Mouse (Mus musculus) layer of hippocampus, postnatal 36 days (tissue): ENCODE data around the gene Hexdc. TPM values are rescaled to one million over a fixed set of nuclear protein-coding genes. Genes with fewer than 3 reads are reported as not detected.

Source experiments
- DNase-seq, 2 experiments: peaks; one replicate each; pipeline ENCODE4 v3.0.0; 2022
- total RNA-seq, 2 experiments: library from RNA; stranded (reverse); gene quantifications; 2 replicates each; pipeline ENCODE4 v1.2.3; 2021

Hexdc gene
- total RNA-seq, 2 experiments from 2014 or later, result 16.7 to 20.2 TPM

DNA sequence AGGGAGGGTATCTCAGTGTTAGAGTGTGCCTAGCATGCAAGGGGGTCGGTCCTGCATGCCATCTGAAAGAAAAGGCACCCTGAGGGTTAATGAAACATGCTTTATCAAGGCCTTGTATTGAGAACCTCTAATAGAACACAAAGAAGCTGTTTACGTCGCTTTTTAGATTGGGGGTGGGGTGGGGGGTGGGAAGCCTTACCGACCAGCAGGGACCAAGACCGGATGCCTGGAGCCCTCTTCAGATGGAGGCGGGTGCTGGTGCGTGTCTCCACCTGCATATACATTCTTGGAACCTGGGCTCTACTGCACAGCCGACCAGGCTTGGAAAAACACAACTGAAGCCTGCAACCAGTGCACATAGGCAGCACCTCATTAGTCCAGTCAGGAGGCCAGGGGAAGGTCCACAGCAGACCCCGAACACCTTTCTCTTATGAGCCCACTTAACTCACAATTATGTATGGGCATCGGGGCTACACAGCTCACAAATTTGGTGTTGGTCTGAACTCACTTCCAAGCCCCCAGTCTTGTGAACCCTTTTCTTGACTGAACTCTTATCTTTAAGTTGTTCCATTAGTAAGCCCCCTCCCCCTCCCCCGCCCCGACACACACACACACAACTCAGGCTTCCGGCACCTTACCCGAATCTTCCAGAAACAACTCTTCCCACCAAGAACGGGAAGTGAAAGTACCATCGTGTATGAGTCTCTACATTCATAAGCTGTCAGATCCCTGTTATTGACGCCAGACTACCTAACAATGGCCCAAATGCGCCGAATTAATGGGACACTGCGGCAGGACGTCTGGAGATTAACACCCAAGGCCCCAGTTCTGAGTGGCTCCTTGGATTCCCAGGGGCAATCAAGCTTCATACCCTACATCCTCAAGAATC, 24.1 kb downstream of the Hexdc start:
- DNase-seq, result no peak

DNA sequence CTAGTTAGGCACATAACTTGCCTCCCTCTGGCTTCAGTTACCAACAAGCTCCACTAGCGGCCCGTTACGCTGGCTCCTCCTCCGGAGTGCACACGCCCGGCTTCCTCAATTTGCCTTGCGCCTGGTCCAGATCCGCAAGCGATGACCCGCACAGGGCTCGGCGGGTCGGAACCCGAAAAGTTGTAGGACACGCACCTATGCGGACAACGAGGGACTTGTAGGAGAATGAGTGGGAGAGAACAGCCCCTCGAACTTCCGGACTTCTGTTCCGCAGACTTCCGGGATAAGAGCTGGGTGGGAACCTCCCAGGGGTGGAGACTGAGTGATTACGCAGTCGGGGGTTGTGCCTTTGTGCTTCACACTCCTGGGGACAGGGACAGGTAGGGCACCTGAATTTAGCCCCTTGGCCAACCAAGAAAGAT, 24.8 kb downstream of the Hexdc start, which contains the start of gene Cybc1:
TSS of gene Cybc1 (minus strand) at position 305 of the 422 bp plus-strand sequence.
- peak; percentile 74 to 76 for DNase-seq

DNA sequence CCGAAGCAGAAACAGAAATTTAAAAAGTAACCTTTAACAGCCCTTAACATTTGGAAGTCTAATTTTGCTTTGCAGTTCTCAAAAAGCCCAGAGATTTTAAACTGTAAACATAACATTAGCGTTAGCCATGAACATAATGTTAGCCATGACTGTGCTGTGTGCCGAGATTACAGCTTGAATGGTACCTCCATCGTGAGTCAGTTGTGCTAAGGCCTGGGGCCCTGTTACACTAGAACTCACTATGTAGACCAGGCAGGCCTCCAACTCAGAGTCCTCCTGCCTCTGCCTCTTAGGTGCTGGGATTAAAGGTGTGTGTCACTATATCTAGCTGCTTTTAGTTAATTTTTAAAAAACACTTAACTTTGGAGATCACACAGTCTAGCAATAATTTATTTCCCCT, 27.0 kb downstream of the Hexdc start:
- DNase-seq, result no peak

DNA sequence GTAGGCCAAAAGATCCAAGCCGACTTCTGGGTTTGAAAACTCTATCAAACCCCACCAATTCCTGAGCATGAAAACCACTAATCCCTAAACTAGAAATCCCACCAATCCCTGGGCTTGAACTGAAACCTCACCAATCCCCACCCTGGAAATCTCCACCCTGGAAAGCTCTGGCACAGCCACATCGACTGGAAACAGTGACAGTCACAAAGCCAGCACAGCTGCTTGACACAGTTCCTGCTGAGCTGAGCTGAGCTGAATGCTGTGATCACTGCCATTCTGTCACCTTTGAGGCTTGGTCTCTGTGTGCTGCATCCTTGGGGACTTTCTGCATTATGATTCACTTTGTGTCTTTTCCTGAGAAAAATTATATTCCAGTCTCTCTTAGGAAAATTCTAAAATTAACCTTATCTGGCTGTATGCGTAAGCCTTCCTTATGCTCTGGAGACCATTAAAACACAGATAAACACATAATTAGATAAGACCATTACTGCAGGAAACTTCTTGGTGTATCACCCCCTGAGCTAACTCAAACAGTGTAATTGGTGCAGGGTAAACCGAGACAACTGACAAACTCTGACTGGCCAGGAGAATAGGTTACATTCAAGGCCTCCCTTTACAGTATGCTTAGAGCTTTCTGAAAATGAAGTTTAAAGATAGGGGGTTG, 27.5 kb downstream of the Hexdc start:
- no peak for DNase-seq

DNA sequence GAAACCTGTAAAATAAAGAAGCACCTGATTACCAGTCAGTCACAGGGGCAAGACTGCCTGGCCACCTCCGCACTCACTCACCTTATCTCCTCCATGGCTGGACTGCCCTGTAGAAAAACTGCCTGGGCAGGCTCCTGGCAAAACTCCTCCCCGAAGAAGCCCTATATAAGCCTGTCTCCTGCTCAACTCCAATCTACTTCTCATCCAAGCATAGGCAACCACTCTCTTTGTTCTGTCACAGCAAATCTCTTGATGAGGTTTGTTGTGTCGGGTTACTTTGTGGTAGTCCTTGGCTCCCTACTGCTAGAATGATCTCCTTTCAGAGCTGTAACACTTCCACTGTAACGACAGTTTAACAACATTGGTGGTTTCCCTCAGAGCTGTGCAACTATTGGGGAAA, 28.5 kb downstream of the Hexdc start:
- DNase-seq, result no peak

DNA sequence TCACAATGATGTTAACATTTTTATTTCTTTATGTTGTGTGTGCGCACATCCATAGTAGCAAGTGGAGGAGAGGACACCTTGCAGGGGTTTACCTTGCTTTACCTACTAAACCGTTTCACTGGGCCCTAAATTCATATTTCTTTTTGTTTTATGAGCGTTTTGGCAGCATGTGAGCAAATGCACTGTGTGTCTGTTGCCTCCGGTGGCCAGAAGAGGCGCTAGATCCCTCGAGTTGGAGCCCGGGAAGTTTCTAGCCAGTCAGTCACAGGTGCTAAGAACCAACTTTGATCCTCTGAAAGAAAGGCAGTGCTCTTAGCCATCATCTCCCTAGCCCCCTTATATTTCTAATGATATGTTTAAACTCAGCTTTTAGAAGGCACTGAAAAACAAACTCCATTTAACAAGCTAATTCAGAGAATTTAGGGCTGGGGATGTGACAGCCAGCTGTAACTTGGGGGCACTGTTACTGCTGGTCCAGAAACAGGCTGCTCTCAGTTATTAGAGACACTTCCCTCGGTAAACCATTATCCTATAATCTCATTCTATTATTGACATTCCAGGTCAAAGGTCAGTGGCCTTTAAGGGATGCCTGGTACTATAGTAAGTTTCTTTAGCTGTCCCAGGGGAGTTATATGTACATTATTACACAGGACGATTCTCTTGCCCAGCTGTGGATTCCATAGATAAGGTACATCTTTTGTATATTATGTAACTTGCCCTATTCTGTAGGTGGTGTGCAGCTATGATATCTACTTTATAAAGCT, 31.4 kb downstream of the Hexdc start:
- DNase-seq, result no peak

DNA sequence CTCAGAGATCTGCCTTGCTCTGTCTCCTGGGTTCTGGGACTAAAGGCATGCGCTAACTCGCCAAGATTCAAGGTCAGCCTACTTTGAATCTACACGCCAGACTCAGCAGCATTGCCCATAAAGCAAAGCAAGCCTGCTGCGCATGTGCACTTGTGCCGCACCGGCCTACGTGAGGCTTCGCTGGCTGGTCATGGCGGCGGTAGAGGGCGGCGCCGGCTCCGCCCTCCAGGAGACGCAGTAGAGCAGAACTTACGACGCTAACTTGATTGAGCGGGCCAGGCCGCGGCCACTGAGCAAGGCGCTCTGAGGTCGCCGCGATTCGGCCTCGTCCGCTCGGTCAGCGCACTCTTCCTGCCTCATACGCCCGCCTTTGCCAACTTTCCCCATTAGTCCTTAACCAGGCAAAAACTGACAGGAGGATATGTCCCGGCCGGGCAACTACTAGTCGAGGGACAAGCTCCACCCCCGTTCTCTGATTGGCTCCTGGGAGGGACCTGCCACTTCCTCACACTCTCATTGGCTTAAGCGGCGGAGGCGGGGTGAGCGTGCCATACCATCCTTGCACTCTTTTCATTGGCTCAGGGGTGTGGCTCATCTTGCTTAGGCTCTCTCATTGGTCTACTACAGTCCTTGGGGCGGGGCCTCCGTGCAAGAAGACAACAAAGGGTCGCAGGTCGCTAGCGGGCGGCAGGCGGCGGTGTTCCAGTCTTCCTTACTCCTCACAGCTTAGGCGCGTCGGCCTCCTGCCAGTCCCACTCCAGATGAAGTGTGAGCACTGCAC, 32.5 kb downstream of the Hexdc start, which contains the start of gene Narf:
TSS of gene Narf (plus strand) at position 690 of the 781 bp plus-strand sequence.
- DNase-seq, result peak; percentile 99

DNA sequence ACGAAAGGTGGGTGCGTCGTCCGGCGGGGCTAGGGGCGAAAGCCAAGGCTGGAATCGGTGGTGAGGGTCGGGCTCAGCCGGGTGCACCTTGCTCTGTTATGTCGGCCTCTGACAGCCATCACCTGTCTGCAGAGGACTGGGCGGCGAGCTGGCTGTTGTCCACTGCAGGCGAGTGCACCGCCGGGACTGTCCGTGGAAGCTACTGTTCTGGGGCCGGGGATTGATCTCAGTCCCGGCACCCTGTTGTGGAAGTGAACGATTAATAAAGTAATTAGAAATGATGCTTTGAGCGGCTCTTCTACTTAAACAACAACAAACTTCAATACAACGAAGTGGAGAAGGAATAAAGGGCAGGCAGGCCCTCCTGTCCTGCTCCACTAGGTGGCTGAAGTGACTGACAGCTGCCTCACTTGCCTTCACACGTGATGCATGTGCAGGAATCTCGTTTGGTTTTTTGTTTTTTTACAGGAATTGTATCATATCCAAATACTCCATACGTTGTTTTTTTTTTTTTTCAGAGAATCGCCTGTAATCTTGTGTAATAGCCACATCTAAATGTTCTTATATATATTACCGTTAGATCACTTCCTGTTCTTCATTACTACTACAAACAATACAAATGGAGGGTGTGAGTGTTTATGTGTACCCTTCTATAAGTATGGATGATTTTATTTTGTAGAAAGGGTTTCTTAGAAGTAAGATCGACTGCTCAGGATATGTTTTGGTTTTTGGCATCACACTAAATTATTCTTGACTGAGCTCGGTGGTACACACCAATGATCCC, 33.3 kb downstream of the Hexdc start:
- no peak for DNase-seq

DNA sequence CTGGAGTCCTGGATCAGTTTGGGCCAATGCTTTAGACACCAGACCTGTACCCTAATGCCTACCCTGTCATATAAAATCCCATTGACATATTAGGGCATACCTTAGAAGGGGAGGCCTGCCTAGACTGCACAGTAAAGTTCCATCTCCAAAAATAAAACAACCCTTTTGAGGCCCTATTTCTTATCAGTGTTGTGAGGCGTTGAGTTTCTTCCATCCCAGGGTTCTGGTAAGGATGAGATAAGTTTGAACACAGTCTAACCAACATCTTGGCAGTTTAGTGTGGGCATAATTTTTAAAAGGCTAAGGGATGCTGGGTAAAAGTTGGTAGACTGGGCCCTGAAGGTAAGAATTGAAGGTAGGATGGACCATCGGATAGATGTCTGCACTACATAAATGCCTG, 35.4 kb downstream of the Hexdc start:
- DNase-seq, result no peak

DNA sequence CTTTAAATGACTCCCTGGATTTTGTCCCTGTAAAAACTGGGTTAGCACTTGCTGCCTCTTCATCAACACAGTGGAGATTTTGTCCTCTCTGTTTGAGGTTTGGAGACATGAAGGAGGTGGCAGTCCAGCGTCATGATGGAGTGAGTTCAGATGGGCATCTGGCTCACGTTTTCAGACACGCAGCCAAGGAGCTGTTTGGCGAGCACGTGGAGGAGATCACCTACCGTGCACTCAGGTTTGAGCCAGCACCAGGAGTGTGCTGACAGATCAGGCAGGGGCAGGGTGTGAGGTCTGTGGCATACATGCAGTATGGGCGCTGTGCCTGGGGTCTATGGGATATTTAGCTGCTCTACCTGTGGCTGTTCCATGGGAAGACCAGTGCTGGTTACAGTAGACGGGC, 46.0 kb downstream of the Hexdc start:
- no peak for DNase-seq

DNA sequence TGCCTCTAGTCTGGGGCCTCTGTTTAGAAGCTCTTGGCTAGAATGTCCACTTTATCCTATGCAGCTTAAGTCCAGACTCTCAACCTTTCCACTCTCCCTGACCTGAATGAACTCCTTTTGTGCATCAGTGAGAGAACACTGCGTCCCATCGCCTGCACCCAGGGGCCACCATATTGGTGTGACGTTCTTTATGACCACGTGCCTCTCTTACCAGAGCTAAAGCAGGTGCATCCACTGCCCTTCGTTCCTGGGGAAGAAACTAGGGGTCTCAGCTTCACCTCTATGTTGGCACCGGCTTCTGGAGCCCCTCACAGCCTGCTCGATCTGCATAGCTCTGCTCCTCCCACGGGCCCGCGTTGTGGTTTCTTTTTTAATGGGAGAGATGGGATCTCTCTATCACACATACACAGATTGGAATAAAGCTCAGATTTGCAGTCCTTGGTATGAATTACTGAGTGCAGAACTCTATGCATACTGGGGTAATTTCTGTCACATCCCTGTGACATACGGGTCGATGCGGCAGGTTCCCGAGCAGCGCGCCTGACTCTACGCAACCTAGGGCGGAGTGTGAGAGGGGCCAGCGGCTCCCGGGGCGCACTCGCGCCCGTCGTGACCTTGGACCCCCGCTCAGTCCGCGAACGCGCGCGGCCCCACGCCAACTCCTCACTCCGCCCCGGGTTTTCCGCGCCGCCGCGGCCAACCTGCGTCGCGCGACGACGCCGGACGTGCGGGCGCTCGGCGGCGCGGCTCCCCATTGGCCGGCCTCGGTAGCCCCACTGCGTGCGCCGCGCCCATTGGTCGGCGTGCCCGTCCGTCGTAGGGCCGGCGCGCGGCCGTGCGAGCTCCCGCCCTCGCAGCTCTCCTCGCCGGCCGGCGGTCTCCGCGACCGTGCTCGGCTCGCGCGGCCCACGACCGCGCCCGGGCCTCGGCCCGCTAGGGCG, 55.2 kb downstream of the Hexdc start, which contains the start of gene Foxk2:
TSS of gene Foxk2 (plus strand) at position 831 of the 941 bp plus-strand sequence.
- peak; percentile 86 to 88 for DNase-seq

DNA sequence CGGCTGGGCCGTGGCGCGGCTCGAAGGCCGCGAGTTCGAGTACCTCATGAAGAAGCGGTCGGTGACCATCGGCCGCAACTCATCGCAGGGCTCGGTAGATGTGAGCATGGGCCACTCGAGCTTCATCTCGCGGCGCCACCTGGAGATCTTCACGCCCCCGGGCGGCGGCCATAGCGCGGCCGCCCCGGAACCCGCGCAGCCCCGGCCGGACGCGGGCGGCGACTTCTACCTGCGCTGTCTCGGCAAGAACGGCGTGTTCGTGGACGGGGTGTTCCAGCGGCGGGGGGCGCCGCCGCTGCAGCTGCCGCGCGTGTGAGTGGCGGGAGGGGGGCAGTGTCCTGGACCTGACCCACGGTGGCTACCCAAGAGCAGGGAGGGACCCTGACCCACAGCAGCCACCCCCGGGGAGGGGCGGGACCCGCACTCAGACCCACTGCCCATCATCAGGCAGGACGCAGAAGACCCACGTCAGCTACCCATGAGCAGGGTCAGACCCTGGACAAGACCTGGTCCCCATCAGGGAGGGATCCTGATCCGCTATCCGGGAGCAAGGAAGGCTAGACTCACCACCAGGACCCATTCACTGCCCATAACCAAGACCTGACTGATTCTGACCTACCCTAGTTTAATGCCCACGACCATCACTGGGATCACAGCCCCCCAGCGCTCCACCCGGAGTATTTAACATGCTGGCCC, 56.1 kb downstream of the Hexdc start:
- peak in 1 of 2 experiments; percentile 28 for DNase-seq

DNA sequence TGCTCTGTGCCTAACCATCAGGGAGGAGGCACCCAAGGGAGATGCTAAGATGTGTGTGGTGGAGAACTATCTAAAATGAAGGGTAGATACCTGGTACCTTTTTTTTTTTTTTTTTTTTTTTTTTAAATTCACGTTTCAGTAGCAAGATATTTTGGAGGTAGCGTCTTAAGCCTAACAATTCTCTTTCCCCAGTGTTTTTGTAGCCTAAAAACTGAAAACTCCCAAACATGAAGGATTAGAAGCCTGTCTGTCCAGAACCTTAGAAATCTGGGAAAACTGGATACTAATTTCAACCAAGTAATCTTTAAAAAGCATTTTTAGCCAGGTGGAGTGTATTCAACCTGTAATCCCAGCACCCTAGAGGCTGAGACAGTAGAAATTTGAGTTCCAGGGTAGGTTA, 56.8 kb downstream of the Hexdc start:
- DNase-seq, result no peak

Other genes with a start within 250 kb of the Hexdc start
- gene Csnk1d, start 213.1 kb upstream of the Hexdc start, total RNA-seq, result 100 to 1,000 TPM; 129 to 137 TPM
- not detected for gene Cd7, start 165.0 kb upstream of the Hexdc start, total RNA-seq
- not detected for gene Sectm1b, start 140.9 kb upstream of the Hexdc start, total RNA-seq
- gene Sectm1a, start 123.2 kb upstream of the Hexdc start, total RNA-seq, result not detected
- gene Tex19.2, start 85.8 kb upstream of the Hexdc start, total RNA-seq, result not detected
- gene Tex19.1, start 58.3 kb upstream of the Hexdc start, total RNA-seq, result not detected
- under 1 TPM in 1 of 2 experiments, not detected in 1; 0.23 TPM for gene Uts2r, start 44.2 kb upstream of the Hexdc start, total RNA-seq
- 1 to 10 TPM; 6.0 to 7.0 TPM for gene Ogfod3, start 278 bp downstream of the Hexdc start, total RNA-seq
- 10 to 100 TPM; 22.1 to 22.5 TPM for gene Cybc1, start 24.9 kb downstream of the Hexdc start, total RNA-seq
- 10 to 100 TPM; 48.9 to 56.7 TPM for gene Narf, start 32.8 kb downstream of the Hexdc start, total RNA-seq
- 10 to 100 TPM; 75.7 to 84.8 TPM for gene Foxk2, start 55.6 kb downstream of the Hexdc start, total RNA-seq
- gene Wdr45b, start 150.0 kb downstream of the Hexdc start, total RNA-seq, result 10 to 100 TPM; 70.2 to 78.1 TPM
- gene Rab40b, start 183.8 kb downstream of the Hexdc start, total RNA-seq, result 10 to 100 TPM; 66.3 to 67.0 TPM
- 10 to 100 TPM; 49.1 to 50.4 TPM for gene Fn3krp, start 217.0 kb downstream of the Hexdc start, total RNA-seq
- 10 to 100 TPM; 42.4 to 43.0 TPM for gene Fn3k, start 230.5 kb downstream of the Hexdc start, total RNA-seq
- 10 to 100 TPM; 40.3 to 41.3 TPM for gene Tbcd, start 247.5 kb downstream of the Hexdc start, total RNA-seq